Mouse (Mus musculus) left cerebral cortex, postnatal 14 days (tissue): ENCODE measurements around the gene Jrkl. TPM values are rescaled to one million over a fixed set of nuclear protein-coding genes. Genes with fewer than 3 reads are reported as not detected.
A peak's percentile ranks its signal among the peaks of the same experiment; 100 is the strongest.

ENCODE experiments used
- DNase-seq, 2 experiments: peaks; one replicate each; pipeline ENCODE4 v3.0.0; 2021 to 2022; ENCODE audit warnings: low spot score in 2 of 2, mixed read lengths in 1 of 2
- intact Hi-C: fragments of 180-260 bp; cut with DNase I; formaldehyde crosslinking; loops from one replicate; pipeline ENCODE4 v1.15.1; 2025
- long read RNA-seq, 2 experiments: library from polyadenylated mRNA; stranded (forward); transcript quantifications; one replicate each; pipeline ENCODE4 v2.0.0; 2021
- total RNA-seq, 2 experiments: library from RNA; stranded (reverse); gene quantifications; 2 replicates each; pipeline ENCODE4 v1.2.3; 2021

The Jrkl gene
- 1 to 10 TPM; 7.7 to 8.7 TPM for total RNA-seq
- long read RNA-seq, experiment 1, transcript Jrkl-201 (1 exons, 3,223 nt): major isoform, 8 of 8 reads
- long read RNA-seq, experiment 1, partial matches to known transcripts: 0 of 8 reads
- long read RNA-seq, experiment 1, other reads (novel, unspliced or antisense): 0 of 8 reads
- long read RNA-seq, experiment 2, transcript Jrkl-201 (1 exons, 3,223 nt): major isoform, 11 of 11 reads
- long read RNA-seq, experiment 2, partial matches to known transcripts: 0 of 11 reads
- long read RNA-seq, experiment 2, other reads (novel, unspliced or antisense): 0 of 11 reads

- DNase-seq: peak in 1 of 2 experiments; percentile 7
- intact Hi-C loops: loop anchor here (2.0 to 5.0 kb wide), 2 partner anchors 407 to 582 kb away; partner anchors contain the start of genes Cep57 and Fam76b
Measured at GRCm38 (mm10) chr9:13245481-13245880, at the start of gene Jrkl. Gene Jrkl, minus strand, starts transcription at chr9:13245829.

GRCm38 (mm10) chr9:13287482-13287881 is 41.9 kb upstream of the Jrkl start:
- intact Hi-C loops: no loop called here
- no peak for DNase-seq

- intact Hi-C loops: no loop called here
- no peak for DNase-seq
Measured at GRCm38 (mm10) chr9:13273219-13273618, 27.6 kb upstream of the Jrkl start.

- intact Hi-C loops: no loop called here
- DNase-seq: no peak
Measured at GRCm38 (mm10) chr9:13260980-13261379, 15.4 kb upstream of the Jrkl start.

GRCm38 (mm10) chr9:13258173-13258572 is 12.5 kb upstream of the Jrkl start:
- intact Hi-C loops: no loop called here
- DNase-seq: no peak

GRCm38 (mm10) chr9:13256726-13257125 is 11.1 kb upstream of the Jrkl start:
- intact Hi-C loops: no loop called here
- DNase-seq: no peak

- DNase-seq: no peak
- intact Hi-C loops: no loop called here
Measured at GRCm38 (mm10) chr9:13251251-13251650, 5.6 kb upstream of the Jrkl start.

- DNase-seq: no peak
- intact Hi-C loops: loop anchor here (5.0 kb wide), 1 partner anchor 579 kb away; the partner anchor contains the start of genes Cep57 and Fam76b
Measured at GRCm38 (mm10) chr9:13248104-13248503, 2.5 kb upstream of the Jrkl start.

GRCm38 (mm10) chr9:13246815-13247638 is 1.4 kb upstream of the Jrkl start, which contains the start of gene Ccdc82:
Gene Ccdc82, plus strand, starts transcription at chr9:13246955.
- DNase-seq: peak; percentile 55 to 78
- intact Hi-C loops: loop anchor here (5.0 kb wide), 1 partner anchor 580 kb away; the partner anchor contains the start of genes Cep57 and Fam76b

GRCm38 (mm10) chr9:13242321-13242720 is 3.3 kb downstream of the Jrkl start:
- intact Hi-C loops: loop anchor here (2.0 kb wide), 1 partner anchor 474 kb away; no protein-coding TSS in a partner anchor
- peak in 1 of 2 experiments; percentile 11 for DNase-seq

- intact Hi-C loops: no loop called here
- DNase-seq: peak; percentile 34 to 44
Measured at GRCm38 (mm10) chr9:13231545-13232216, 13.9 kb downstream of the Jrkl start.

- intact Hi-C loops: no loop called here
- DNase-seq: no peak
Measured at GRCm38 (mm10) chr9:13230553-13230952, 15.1 kb downstream of the Jrkl start.

GRCm38 (mm10) chr9:13225872-13226271 is 19.8 kb downstream of the Jrkl start:
- DNase-seq: no peak
- intact Hi-C loops: no loop called here

GRCm38 (mm10) chr9:13206369-13206768 is 39.3 kb downstream of the Jrkl start:
- intact Hi-C loops: no loop called here
- no peak for DNase-seq

GRCm38 (mm10) chr9:13203681-13204080 is 41.9 kb downstream of the Jrkl start:
- DNase-seq: no peak
- intact Hi-C loops: no loop called here

GRCm38 (mm10) chr9:13203109-13203508 is 42.5 kb downstream of the Jrkl start:
- no peak for DNase-seq
- intact Hi-C loops: no loop called here

- intact Hi-C loops: no loop called here
Measured at GRCm38 (mm10) chr9:13200079-13200478, 45.5 kb downstream of the Jrkl start.

GRCm38 (mm10) chr9:13195762-13196161 is 49.9 kb downstream of the Jrkl start:
- intact Hi-C loops: loop anchor here (10.0 kb wide), 1 partner anchor 321 kb away; no protein-coding TSS in a partner anchor

More at GRCm38 (mm10) chr9:13200079-13200478, 45.5 kb downstream of the Jrkl start:
- no peak for DNase-seq

GRCm38 (mm10) chr9:13195268-13195667 is 50.4 kb downstream of the Jrkl start:
- peak; percentile 44 to 63 for DNase-seq
- intact Hi-C loops: loop anchor here (10.0 kb wide), 1 partner anchor 320 kb away; no protein-coding TSS in a partner anchor

More at GRCm38 (mm10) chr9:13195762-13196161, 49.9 kb downstream of the Jrkl start:
- peak; percentile 43 to 48 for DNase-seq
